Mouse (Mus musculus): ENCODE data around the gene Dcaf6.

- TF ChIP-seq POLR2A (IDR thresholded peaks at IDR 0.05; ENCODE audit: borderline replicate concordance, insufficient read depth, low read length): no peak
- TF ChIP-seq CTCF (IDR thresholded peaks at IDR 0.05; ENCODE audit: borderline replicate concordance, insufficient read depth, low read depth, low read length): no peak
Measured at GRCm38 (mm10) chr1:165440788-165441187, 19.5 kb downstream of the Dcaf6 start.
